Mouse (Mus musculus) ES-E14 (cell line): ENCODE measurements around the gene Zkscan2. TPM values are rescaled to one million over a fixed set of nuclear protein-coding genes. Genes with fewer than 3 reads are reported as not detected.

Experiments used
- DNase-seq: peaks from one replicate; pipeline ENCODE4 v3.0.0-alpha.2; 2013; ENCODE audit warnings: low read depth, low spot score
- H3K27ac ChIP-seq: 2 replicates; pipeline ENCODE4 v1.5.1; 2012; ENCODE audit warnings: low read depth, mild to moderate bottlenecking, low read length, moderate library complexity, mixed read lengths; ENCODE audit not compliant: poor library complexity, insufficient read depth, severe bottlenecking
- H3K36me3 ChIP-seq: 2 replicates; pipeline ENCODE4 v1.6.1; 2012; ENCODE audit warnings: mild to moderate bottlenecking, low read length, moderate library complexity, mixed read lengths; ENCODE audit not compliant: control insufficient read depth, poor library complexity, insufficient read depth, severe bottlenecking
- H3K4me1 ChIP-seq, 2 experiments: fragments of 150-350 bp in 1 of 2; sonication (generic) in 1 of 2; 2 replicates each; pipeline ENCODE4 v1.6.1; 2012; ENCODE audit warnings: low read length in 2 of 2, mild to moderate bottlenecking in 1 of 2, mixed read lengths in 1 of 2; ENCODE audit not compliant: control insufficient read depth in 2 of 2, insufficient read depth in 2 of 2, poor library complexity in 1 of 2
- H3K4me3 ChIP-seq, 2 experiments: fragments of 150-350 bp in 1 of 2; sonication (generic) in 1 of 2; 2 replicates each; pipeline ENCODE4 v1.5.1; 2012; ENCODE audit warnings: low read length in 2 of 2, low read depth in 1 of 2, mild to moderate bottlenecking in 1 of 2, mixed read lengths in 1 of 2; ENCODE audit not compliant: insufficient read depth in 1 of 2, poor library complexity in 1 of 2, severe bottlenecking in 1 of 2
- H3K9ac ChIP-seq: 2 replicates; pipeline ENCODE4 v1.6.1; 2012; ENCODE audit warnings: low read depth, mild to moderate bottlenecking, low read length, mixed read lengths; ENCODE audit not compliant: poor library complexity, insufficient read depth, severe bottlenecking
- H3K9me3 ChIP-seq: fragments of 150-350 bp; sonication (generic); 2 replicates; pipeline ENCODE4 v1.6.1; 2012; ENCODE audit warnings: low read depth, mild to moderate bottlenecking, low read length; ENCODE audit not compliant: control insufficient read depth, insufficient read depth
- CHD2 ChIP-seq: IDR thresholded peaks from 2 replicates; pipeline ENCODE4 v1.6.1; 2014; ENCODE audit warnings: mild to moderate bottlenecking, low read depth, low read length, inconsistent platforms
- HCFC1 ChIP-seq: IDR thresholded peaks from 2 replicates; pipeline ENCODE4 v1.6.1; 2012; ENCODE audit warnings: low read length, inconsistent platforms, borderline replicate concordance; ENCODE audit not compliant: insufficient read depth
- MAFK ChIP-seq: IDR thresholded peaks from 2 replicates; pipeline ENCODE4 v1.6.1; 2014; ENCODE audit warnings: mild to moderate bottlenecking, low read depth, low read length, inconsistent platforms; ENCODE audit not compliant: insufficient read depth
- ZC3H11A ChIP-seq: IDR thresholded peaks from 2 replicates; pipeline ENCODE4 v1.6.1; 2012; ENCODE audit warnings: low read depth, mild to moderate bottlenecking, inconsistent platforms, low read length, borderline replicate concordance
- ZNF384 ChIP-seq: IDR thresholded peaks from 2 replicates; pipeline ENCODE4 v1.6.1; 2012; ENCODE audit warnings: low read depth, low read length, inconsistent platforms
- in situ Hi-C, 2 experiments: fragments of 600-800 bp; cut with MboI; formaldehyde crosslinking; loops; one replicate each; pipeline ENCODE4 v1.15.1; 2025; ENCODE audit warnings: low sequenced_read_pairs in 2 of 2, inconsistent platforms in 1 of 2; ENCODE audit not compliant: unreplicated experiment in 2 of 2
- total RNA-seq: library from RNA; depleted of rRNA; stranded (reverse); fragments of 300-350 nt; gene quantifications from 2 replicates; pipeline ENCODE4 v1.2.3, GENCODE M21; 2012

Zkscan2 gene
- total RNA-seq, 1 experiment, result 1.4 TPM

DNA sequence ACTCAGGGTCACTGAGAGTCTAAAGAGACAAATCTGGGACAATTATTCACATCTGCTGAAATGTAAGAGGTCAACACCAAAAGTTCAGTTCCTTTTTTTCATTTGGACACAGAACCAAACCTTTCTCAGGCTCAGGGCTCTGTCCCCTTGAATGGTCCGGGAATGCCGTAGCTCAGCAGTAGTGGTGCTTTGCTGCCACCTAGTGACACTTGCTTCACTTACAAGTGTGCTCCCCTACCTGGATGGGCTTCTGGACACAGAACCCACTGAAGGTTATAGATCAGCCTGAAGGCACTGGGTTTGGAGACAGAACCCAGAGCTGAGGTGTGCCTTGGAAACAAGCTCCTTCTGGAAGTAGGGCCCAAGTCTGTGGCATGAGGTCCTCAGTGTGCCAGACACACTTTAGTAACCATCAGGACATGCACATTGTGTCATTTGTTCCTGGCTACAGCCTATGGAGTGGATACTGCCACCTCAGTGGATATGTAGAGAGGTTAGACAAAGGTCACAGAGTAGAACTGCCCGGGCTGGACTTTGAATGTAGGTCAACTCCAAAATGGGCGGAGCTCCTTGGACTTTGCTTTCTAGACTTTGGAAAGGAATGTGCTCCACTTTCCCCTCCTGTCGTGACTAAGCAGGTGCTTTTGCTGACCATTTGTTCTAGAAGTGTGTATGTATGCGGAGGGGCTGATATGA, 34.4 kb downstream of the Zkscan2 start:
- no peak for TF ChIP-seq CHD2
- TF ChIP-seq MAFK, result no peak
- peak; percentile 98 for TF ChIP-seq ZC3H11A
- H3K4me3 ChIP-seq, result no peak overlapping the region
- H3K27ac ChIP-seq, result no peak overlapping the region
- no peaks in the 10 kb centered on the region for H3K36me3 ChIP-seq
- peak; percentile 68 for DNase-seq
- H3K9ac ChIP-seq, result no peak overlapping the region
- no peaks in the 10 kb centered on the region for H3K4me1 ChIP-seq
- in situ Hi-C loops, result loop anchor here (10.0 to 25.0 kb wide), 4 partner anchors 254 to 431 kb away; partner anchors contain the start of gene Slc5a11 (in 1 of the 2)
- H3K9me3 ChIP-seq, result no peaks in the 10 kb centered on the region

DNA sequence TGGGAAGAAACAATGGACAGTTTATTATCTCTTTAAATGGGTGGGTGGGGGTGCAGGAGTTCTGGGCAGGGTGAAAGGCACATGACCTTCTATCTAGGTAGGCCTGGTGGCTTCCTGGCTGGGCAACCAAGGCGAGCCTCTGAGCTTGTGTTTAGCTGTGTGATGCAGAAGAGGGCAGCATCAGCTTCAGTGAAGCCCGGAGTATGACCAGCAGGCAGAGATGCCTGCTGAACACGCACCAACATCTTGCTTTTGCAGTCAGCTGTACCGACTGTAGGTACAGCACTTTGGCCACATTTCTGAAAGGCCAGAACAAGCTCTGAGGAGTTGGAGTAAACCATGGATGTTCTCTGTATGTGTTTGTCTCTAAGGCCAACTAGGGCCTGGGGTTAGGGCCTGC, 36.7 kb downstream of the Zkscan2 start:
- DNase-seq, result no peak
- TF ChIP-seq HCFC1 (no peak), CHD2 (no peak), ZNF384 (no peak)
- Histone ChIP-seq H3K4me3 (no peak overlapping the region), H3K9me3 (no peaks in the 10 kb centered on the region), H3K9ac (no peak overlapping the region), H3K27ac (no peak overlapping the region), H3K4me1 (no peaks in the 10 kb centered on the region), H3K36me3 (no peaks in the 10 kb centered on the region)
- in situ Hi-C loops, result loop anchor here (10.0 to 25.0 kb wide), 4 partner anchors 251 to 429 kb away; partner anchors contain the start of gene Slc5a11 (in 1 of the 2)

DNA sequence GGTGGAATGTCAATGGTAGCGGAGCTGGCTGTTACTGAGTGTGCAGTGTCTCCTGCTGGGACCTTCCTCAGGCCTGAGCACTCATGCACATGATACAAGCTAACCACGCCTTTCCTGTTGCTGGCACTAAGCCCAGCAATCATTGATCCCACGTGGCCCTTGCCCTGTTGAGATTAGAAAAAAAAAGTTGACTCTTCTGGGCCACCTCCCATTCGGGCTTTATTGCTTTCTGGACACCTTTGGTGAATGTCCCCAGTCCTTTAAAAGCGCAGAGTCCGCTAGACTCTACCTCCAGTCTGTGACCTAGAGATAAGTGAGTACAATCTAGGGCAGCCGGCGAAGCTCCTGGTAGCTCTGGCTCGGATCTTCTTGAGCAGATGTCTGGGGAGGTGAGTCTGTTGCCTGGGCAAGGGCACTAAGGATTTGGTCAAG, 38.2 kb downstream of the Zkscan2 start, which contains the start of gene Aqp8:
Gene Aqp8 (plus strand): TSS at position 222 of the 432 bp plus-strand sequence.
- DNase-seq, result no peak

DNA sequence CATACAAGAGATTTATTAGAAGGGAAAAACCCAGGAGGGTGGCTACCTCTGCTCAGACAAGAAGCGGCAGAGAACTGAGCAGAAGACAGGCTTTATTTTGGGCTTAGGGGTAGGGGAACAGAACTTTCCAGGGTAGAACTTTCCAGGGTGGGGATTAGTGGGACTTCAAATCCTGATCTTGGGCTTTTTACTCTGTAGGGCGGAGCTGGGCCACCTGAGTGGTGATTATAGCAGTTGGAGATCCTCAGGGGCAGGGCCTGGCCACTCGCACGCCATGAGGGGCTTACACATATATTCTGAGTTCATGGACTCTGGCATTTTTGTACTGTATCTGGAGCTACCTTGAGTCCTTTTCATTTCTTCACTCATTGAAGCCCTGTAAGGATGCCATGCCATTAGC, 38.9 kb downstream of the Zkscan2 start:
- Histone ChIP-seq H3K27ac (no peak overlapping the region), H3K36me3 (no peaks in the 10 kb centered on the region), H3K9me3 (no peaks in the 10 kb centered on the region), H3K9ac (no peak overlapping the region), H3K4me3 (no peak overlapping the region), H3K4me1 (no peaks in the 10 kb centered on the region)
- in situ Hi-C loops, result loop anchor here (10.0 to 25.0 kb wide), 4 partner anchors 249 to 427 kb away; partner anchors contain the start of gene Slc5a11 (in 1 of the 2)
- no peak for TF ChIP-seq ZNF384
- TF ChIP-seq HCFC1, result no peak
- TF ChIP-seq CHD2, result no peak
- no peak for TF ChIP-seq ZC3H11A
- no peak for TF ChIP-seq MAFK
- DNase-seq, result no peak

More for the DNA sequence above, 38.2 kb downstream of the Zkscan2 start, which contains the start of gene Aqp8:
- H3K36me3 ChIP-seq, result no peaks in the 10 kb centered on the region
- H3K9me3 ChIP-seq, result no peaks in the 10 kb centered on the region
- no peaks in the 10 kb centered on the region for H3K4me1 ChIP-seq
- no peak within 1 kb of the TSS for H3K9ac ChIP-seq
- no peak for TF ChIP-seq ZC3H11A
- TF ChIP-seq MAFK, result no peak
- TF ChIP-seq CHD2, result no peak
- TF ChIP-seq ZNF384, result no peak
- TF ChIP-seq HCFC1, result no peak
- no peak within 1 kb of the TSS for H3K27ac ChIP-seq
- in situ Hi-C loops, result loop anchor here (10.0 to 25.0 kb wide), 4 partner anchors 250 to 427 kb away; partner anchors contain the start of gene Slc5a11 (in 1 of the 2)
- no peak within 1 kb of the TSS for H3K4me3 ChIP-seq
